Mouse (Mus musculus): ENCODE measurements around the gene Gm5148. TPM values are rescaled to one million over a fixed set of nuclear protein-coding genes. Genes with fewer than 3 reads are reported as not detected.

The Gm5148 gene
- polyA plus RNA-seq, 1 experiment from 2014 or later, result 3.2 TPM

DNA sequence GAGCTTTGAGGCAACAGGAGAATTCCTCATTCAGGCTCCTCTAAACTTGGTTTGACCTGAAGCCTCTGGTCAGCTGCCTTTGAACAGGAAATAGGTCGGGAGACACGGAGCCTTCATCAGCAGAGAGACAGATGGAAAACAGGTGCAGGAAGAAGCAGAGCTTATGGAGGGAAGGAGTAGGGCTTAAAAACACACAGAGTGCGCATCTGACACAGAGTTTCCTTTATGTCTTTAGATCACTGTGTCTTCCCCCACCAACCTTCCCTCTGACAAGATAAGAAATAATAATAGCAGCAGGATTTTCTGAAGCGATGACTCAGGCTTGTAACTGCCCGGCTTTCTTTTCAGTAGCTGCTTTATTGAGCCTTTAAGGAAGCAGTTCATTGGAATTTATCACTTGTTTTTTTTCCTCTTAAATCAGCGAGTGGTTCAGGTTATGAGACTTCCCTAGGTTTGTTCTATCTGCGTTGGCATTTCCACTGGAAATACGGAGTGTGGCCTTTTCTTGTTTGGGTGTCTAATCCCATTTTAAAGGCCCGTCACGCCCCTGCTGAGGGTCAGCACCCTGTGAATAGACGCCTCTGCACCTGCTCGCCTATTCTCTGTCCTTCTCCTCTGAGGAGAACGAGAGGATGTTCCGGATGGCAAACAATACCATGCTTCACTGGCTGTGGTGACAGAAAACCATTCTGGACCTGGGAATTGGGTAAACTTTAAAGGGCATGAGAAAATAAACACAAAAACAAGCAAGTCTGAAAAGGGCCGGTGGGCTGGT lies 51.8 kb downstream of the Gm5148 start:
- peak overlapping the region; percentile 81 for H3K27ac ChIP-seq
- H3K9me3 ChIP-seq, result peaks cover 15% of the 10 kb centered on the region
- peaks cover 39% of the 10 kb centered on the region for H3K4me1 ChIP-seq (replicated peaks)
- H3K27me3 ChIP-seq (ENCODE audit: insufficient read depth, poor library complexity, severe bottlenecking), result peaks cover 86% of the 10 kb centered on the region
- H3K36me3 ChIP-seq, result peaks cover 9% of the 10 kb centered on the region; the same call in 1 of the 2 replicates
- WGBS, result 10% methylated on average over 15 of the region's 15 CpGs
- DNase-seq (ENCODE audit: low spot score), result peak; percentile 66
- H3K4me3 ChIP-seq, result no peak overlapping the region; the same call in none of the 2 replicates

DNA sequence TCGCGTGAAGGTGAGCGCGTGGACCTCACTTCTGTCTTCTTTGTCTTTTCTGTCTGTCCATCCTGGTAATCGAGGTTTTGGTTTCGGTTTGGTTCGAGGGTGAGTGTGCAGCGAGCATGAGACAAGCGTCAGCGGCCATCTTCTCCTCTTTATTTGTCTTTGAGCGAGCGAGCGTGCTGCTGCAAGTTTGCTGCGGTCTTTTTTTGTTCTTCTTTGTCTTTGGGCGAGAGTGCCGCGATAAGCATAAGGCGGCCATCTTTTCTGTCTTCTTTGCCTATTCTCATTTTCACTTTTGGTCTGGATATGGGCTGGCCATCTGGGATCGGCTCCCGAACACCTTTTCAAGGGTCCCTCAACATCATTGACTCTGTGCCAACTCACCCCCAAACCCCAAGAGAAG lies 55.2 kb downstream of the Gm5148 start:
- Histone ChIP-seq H3K4me3 (no peak overlapping the region), H3K9me3 (peaks cover 19% of the 10 kb centered on the region), H3K4me1 (replicated peaks) (peaks cover 49% of the 10 kb centered on the region), H3K27ac (0 out of 2 replicates have a peak overlapping the region, but pooled peaks have one; percentile 36), H3K27me3 (ENCODE audit: insufficient read depth, poor library complexity, severe bottlenecking) (peaks cover 75% of the 10 kb centered on the region), H3K36me3 (peaks cover 9% of the 10 kb centered on the region; the same call in 1 of the 2 replicates)
- WGBS, result 96% methylated on average over 20 of the region's 20 CpGs
- no peak for DNase-seq (ENCODE audit: low spot score)

DNA sequence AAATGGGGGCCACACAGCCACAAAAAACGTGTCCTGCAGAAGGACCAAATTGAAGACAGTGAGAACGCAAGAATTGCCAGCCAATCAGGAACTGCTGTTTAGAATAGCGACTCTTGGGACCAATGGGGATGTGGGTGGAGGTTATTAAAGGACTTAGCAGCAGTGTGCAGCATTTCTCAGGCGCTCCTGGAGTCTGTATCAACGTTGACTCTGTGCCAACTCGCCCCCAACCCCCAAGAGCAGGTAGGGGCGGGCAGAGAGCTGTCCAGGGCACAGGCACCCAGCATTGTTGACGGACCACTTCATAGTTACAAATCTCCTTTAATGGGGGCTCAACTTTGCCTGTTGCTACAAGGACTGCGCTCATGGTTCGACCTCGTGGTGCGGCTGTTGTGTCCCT lies 55.6 kb downstream of the Gm5148 start:
- Histone ChIP-seq H3K27ac (peak overlapping the region; percentile 36), H3K4me3 (no peak overlapping the region), H3K4me1 (replicated peaks) (peaks cover 44% of the 10 kb centered on the region), H3K36me3 (peaks cover 9% of the 10 kb centered on the region; the same call in 1 of the 2 replicates), H3K27me3 (ENCODE audit: insufficient read depth, poor library complexity, severe bottlenecking) (peaks cover 75% of the 10 kb centered on the region), H3K9me3 (peaks cover 19% of the 10 kb centered on the region)
- WGBS, result 89% methylated on average over 12 of the region's 12 CpGs
- DNase-seq (ENCODE audit: low spot score), result no peak

DNA sequence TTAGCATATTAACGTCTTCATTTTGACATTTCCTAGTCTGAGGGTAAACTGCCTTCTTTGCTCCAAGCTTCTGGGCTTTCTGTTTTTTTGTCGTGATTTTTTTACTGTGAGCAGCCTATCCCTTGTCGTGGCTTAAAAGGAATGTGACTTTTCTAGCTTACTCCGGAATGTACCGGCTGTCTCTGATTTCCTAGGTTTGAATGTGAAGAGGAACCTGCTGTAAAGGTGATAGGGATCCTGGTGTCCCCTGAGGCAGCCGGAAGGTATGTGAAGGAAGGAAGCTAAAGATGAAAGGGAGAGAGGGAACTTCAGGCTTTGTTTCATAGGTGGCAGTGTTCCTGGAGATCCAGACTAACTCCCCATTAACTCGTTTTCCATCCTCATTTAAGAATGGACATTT lies 56.6 kb downstream of the Gm5148 start:
- WGBS, result 31% methylated on average over 7 of the region's 7 CpGs
- Histone ChIP-seq H3K9me3 (peaks cover 19% of the 10 kb centered on the region), H3K27ac (peak overlapping the region; percentile 79), H3K4me3 (no peak overlapping the region), H3K4me1 (replicated peaks) (peaks cover 35% of the 10 kb centered on the region), H3K36me3 (peaks cover 9% of the 10 kb centered on the region; the same call in 1 of the 2 replicates), H3K27me3 (ENCODE audit: insufficient read depth, poor library complexity, severe bottlenecking) (peaks cover 74% of the 10 kb centered on the region)
- DNase-seq (ENCODE audit: low spot score), result no peak

DNA sequence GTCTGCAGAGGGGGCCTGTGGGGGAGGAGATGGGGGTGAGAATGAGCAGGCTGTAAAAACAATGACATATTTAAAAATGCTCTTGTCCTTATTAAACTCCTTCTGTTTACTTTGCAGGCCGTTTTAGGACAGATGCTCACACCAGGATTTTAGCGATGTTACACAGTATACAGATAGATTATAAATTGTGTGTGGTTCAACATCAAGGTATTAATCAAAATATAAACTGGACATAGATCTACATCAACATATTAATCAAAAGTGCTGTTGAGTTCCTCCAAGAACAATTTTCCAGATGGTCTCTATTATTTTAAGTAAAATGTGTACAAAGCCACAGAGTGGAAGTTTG lies 57.2 kb downstream of the Gm5148 start:
- Histone ChIP-seq H3K27me3 (ENCODE audit: insufficient read depth, poor library complexity, severe bottlenecking) (peaks cover 77% of the 10 kb centered on the region), H3K4me1 (replicated peaks) (peaks cover 29% of the 10 kb centered on the region), H3K4me3 (no peak overlapping the region), H3K27ac (peak overlapping the region; percentile 79), H3K36me3 (peaks cover 9% of the 10 kb centered on the region; the same call in 1 of the 2 replicates), H3K9me3 (peaks cover 19% of the 10 kb centered on the region)
- 14% methylated on average over 2 of the region's 2 CpGs for WGBS
- DNase-seq (ENCODE audit: low spot score), result no peak

DNA sequence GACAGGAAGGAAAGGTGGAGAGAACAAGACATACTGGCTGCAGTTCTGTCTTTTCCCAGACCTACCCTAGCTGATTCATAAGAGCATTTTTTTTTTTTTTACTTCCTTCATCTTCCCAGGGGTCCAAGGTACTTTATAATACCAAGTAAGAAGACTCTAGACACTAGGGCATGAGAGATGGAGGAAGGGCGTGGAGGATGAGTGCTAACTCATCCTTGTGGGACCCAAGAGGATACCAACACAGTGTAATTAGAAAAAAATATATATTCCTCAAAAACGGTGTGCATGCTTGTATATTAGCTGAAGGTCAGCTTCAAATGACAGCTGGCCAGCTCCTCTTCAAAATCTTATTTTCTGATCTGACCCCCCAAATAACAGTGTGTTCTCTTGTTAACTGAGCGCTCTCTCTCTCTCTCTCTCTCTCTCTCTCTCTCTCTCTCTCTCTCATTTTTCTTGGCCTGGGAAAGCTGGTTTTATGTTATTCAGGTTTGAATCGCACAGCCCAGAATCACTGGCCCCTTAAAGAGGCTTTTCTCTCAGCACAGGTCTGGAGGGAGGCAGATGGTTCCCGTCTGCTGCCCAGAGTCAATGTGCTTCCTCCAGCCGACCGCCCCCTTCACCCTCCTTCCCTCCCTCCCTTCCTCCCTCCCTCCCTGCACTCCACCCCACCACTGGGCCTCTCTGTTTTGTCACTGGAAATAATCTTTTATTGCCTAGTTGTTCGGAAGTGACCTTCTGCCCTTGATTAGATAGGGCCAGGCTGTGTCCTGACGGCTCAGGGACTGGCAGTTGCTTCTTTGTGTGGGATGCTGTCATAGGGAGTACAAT lies 57.8 kb downstream of the Gm5148 start:
- Histone ChIP-seq H3K36me3 (peaks cover 9% of the 10 kb centered on the region; the same call in 1 of the 2 replicates), H3K27ac (peak overlapping the region; percentile 79), H3K27me3 (ENCODE audit: insufficient read depth, poor library complexity, severe bottlenecking) (peaks cover 78% of the 10 kb centered on the region), H3K9me3 (peaks cover 19% of the 10 kb centered on the region), H3K4me1 (replicated peaks) (peaks cover 26% of the 10 kb centered on the region), H3K4me3 (no peak overlapping the region)
- peak; percentile 84 for DNase-seq (ENCODE audit: low spot score)
- WGBS, result 15% methylated on average over 9 of the region's 9 CpGs

Other genes starting within 250 kb of the Gm5148 start
- 11.3 and 16.9 TPM in 2 replicates for gene Spry1, start 84.5 kb downstream of the Gm5148 start, polyA plus RNA-seq (2016; fragmentation: Nextera tagmentation; extraction: Ambion mirVana)

Data from hindbrain, embryonic 10.5 days (tissue).